Mouse (Mus musculus) thymus, postnatal 14 days (tissue): ENCODE measurements around the gene Schip1.

ENCODE experiments used
- DNase-seq: peaks from one replicate; pipeline ENCODE4 v3.0.0; 2021

Gene Schip1

GRCm38 (mm10) chr3:68282844-68283594, 218.4 kb downstream of the Schip1 start:
- no peak for DNase-seq

GRCm38 (mm10) chr3:68283595-68283991, 219.0 kb downstream of the Schip1 start:
- DNase-seq: no peak

GRCm38 (mm10) chr3:68284500-68284899, 219.9 kb downstream of the Schip1 start:
- no peak for DNase-seq

- DNase-seq: no peak
Observed at GRCm38 (mm10) chr3:68296752-68297151, 232.2 kb downstream of the Schip1 start.

GRCm38 (mm10) chr3:68305647-68306046, 241.0 kb downstream of the Schip1 start:
- DNase-seq: no peak

GRCm38 (mm10) chr3:68306726-68307125, 242.1 kb downstream of the Schip1 start:
- no peak for DNase-seq

- DNase-seq: no peak
Observed at GRCm38 (mm10) chr3:68325575-68325974, 261.0 kb downstream of the Schip1 start.

GRCm38 (mm10) chr3:68332515-68332914, 267.9 kb downstream of the Schip1 start:
- no peak for DNase-seq

GRCm38 (mm10) chr3:68335501-68335900, 270.9 kb downstream of the Schip1 start:
- no peak for DNase-seq

- DNase-seq: no peak
Observed at GRCm38 (mm10) chr3:68350624-68351023, 286.0 kb downstream of the Schip1 start.

- no peak for DNase-seq
Observed at GRCm38 (mm10) chr3:68351461-68351860, 286.9 kb downstream of the Schip1 start.

- DNase-seq: no peak
Observed at GRCm38 (mm10) chr3:68352961-68353360, 288.4 kb downstream of the Schip1 start.

- no peak for DNase-seq
Observed at GRCm38 (mm10) chr3:68353492-68353891, 288.9 kb downstream of the Schip1 start.

- DNase-seq: no peak
Observed at GRCm38 (mm10) chr3:68356516-68356915, 291.9 kb downstream of the Schip1 start.

GRCm38 (mm10) chr3:68368029-68368428, 303.4 kb downstream of the Schip1 start:
- no peak for DNase-seq

- no peak for DNase-seq
Observed at GRCm38 (mm10) chr3:68372925-68373324, 308.3 kb downstream of the Schip1 start.

- no peak for DNase-seq
Observed at GRCm38 (mm10) chr3:68375100-68375508, 310.5 kb downstream of the Schip1 start.

GRCm38 (mm10) chr3:68377452-68378198, 313.0 kb downstream of the Schip1 start:
- DNase-seq: no peak

- DNase-seq: no peak
Observed at GRCm38 (mm10) chr3:68378799-68379198, 314.2 kb downstream of the Schip1 start.

- DNase-seq: no peak
Observed at GRCm38 (mm10) chr3:68379242-68379641, 314.6 kb downstream of the Schip1 start.

GRCm38 (mm10) chr3:68383672-68384071, 319.1 kb downstream of the Schip1 start:
- DNase-seq: no peak

- DNase-seq: no peak
Observed at GRCm38 (mm10) chr3:68385544-68385943, 320.9 kb downstream of the Schip1 start.

- DNase-seq: no peak
Observed at GRCm38 (mm10) chr3:68388023-68388422, 323.4 kb downstream of the Schip1 start.

GRCm38 (mm10) chr3:68393578-68393977, 329.0 kb downstream of the Schip1 start:
- no peak for DNase-seq
